Mouse (Mus musculus) ES-E14 (cell line): ENCODE measurements around the gene Fhad1. TPM values are rescaled to one million over a fixed set of nuclear protein-coding genes. Genes with fewer than 3 reads are reported as not detected.

Experiments used
- DNase-seq: peaks from one replicate; pipeline ENCODE4 v3.0.0-alpha.2; 2013; ENCODE audit warnings: low read depth, low spot score
- H3K27ac ChIP-seq: 2 replicates; pipeline ENCODE4 v1.5.1; 2012; ENCODE audit warnings: low read depth, mild to moderate bottlenecking, low read length, moderate library complexity, mixed read lengths; ENCODE audit not compliant: poor library complexity, insufficient read depth, severe bottlenecking
- H3K36me3 ChIP-seq: 2 replicates; pipeline ENCODE4 v1.6.1; 2012; ENCODE audit warnings: mild to moderate bottlenecking, low read length, moderate library complexity, mixed read lengths; ENCODE audit not compliant: control insufficient read depth, poor library complexity, insufficient read depth, severe bottlenecking
- H3K4me1 ChIP-seq, 2 experiments: fragments of 150-350 bp in 1 of 2; sonication (generic) in 1 of 2; 2 replicates each; pipeline ENCODE4 v1.6.1; 2012; ENCODE audit warnings: low read length in 2 of 2, mild to moderate bottlenecking in 1 of 2, mixed read lengths in 1 of 2; ENCODE audit not compliant: control insufficient read depth in 2 of 2, insufficient read depth in 2 of 2, poor library complexity in 1 of 2
- H3K4me3 ChIP-seq, 2 experiments: fragments of 150-350 bp in 1 of 2; sonication (generic) in 1 of 2; 2 replicates each; pipeline ENCODE4 v1.5.1; 2012; ENCODE audit warnings: low read length in 2 of 2, low read depth in 1 of 2, mild to moderate bottlenecking in 1 of 2, mixed read lengths in 1 of 2; ENCODE audit not compliant: insufficient read depth in 1 of 2, poor library complexity in 1 of 2, severe bottlenecking in 1 of 2
- H3K9ac ChIP-seq: 2 replicates; pipeline ENCODE4 v1.6.1; 2012; ENCODE audit warnings: low read depth, mild to moderate bottlenecking, low read length, mixed read lengths; ENCODE audit not compliant: poor library complexity, insufficient read depth, severe bottlenecking
- H3K9me3 ChIP-seq: fragments of 150-350 bp; sonication (generic); 2 replicates; pipeline ENCODE4 v1.6.1; 2012; ENCODE audit warnings: low read depth, mild to moderate bottlenecking, low read length; ENCODE audit not compliant: control insufficient read depth, insufficient read depth
- CHD2 ChIP-seq: IDR thresholded peaks from 2 replicates; pipeline ENCODE4 v1.6.1; 2014; ENCODE audit warnings: mild to moderate bottlenecking, low read depth, low read length, inconsistent platforms
- HCFC1 ChIP-seq: IDR thresholded peaks from 2 replicates; pipeline ENCODE4 v1.6.1; 2012; ENCODE audit warnings: low read length, inconsistent platforms, borderline replicate concordance; ENCODE audit not compliant: insufficient read depth
- MAFK ChIP-seq: IDR thresholded peaks from 2 replicates; pipeline ENCODE4 v1.6.1; 2014; ENCODE audit warnings: mild to moderate bottlenecking, low read depth, low read length, inconsistent platforms; ENCODE audit not compliant: insufficient read depth
- ZC3H11A ChIP-seq: IDR thresholded peaks from 2 replicates; pipeline ENCODE4 v1.6.1; 2012; ENCODE audit warnings: low read depth, mild to moderate bottlenecking, inconsistent platforms, low read length, borderline replicate concordance
- ZNF384 ChIP-seq: IDR thresholded peaks from 2 replicates; pipeline ENCODE4 v1.6.1; 2012; ENCODE audit warnings: low read depth, low read length, inconsistent platforms
- in situ Hi-C, 2 experiments: fragments of 600-800 bp; cut with MboI; formaldehyde crosslinking; loops; one replicate each; pipeline ENCODE4 v1.15.1; 2025; ENCODE audit warnings: low sequenced_read_pairs in 2 of 2, inconsistent platforms in 1 of 2; ENCODE audit not compliant: unreplicated experiment in 2 of 2
- total RNA-seq: library from RNA; depleted of rRNA; stranded (reverse); fragments of 300-350 nt; gene quantifications from 2 replicates; pipeline ENCODE4 v1.2.3, GENCODE M21; 2012

Gene Fhad1
- total RNA-seq, 1 experiment: 0.49 TPM

- in situ Hi-C loops: no loop called here
- no peak overlapping the region; the same call in 1 of the 2 replicates for H3K9ac ChIP-seq
- no peak overlapping the region for H3K4me3 ChIP-seq
- H3K4me1 ChIP-seq: peaks cover 0 to 7% of the 10 kb centered on the region in 2 experiments; a peak in 3 of 4 replicates
- no peak overlapping the region for H3K27ac ChIP-seq
- no peaks in the 10 kb centered on the region for H3K9me3 ChIP-seq
- no peak for TF ChIP-seq MAFK
- no peak for TF ChIP-seq ZC3H11A
- TF ChIP-seq HCFC1: no peak
- TF ChIP-seq ZNF384: no peak
- TF ChIP-seq CHD2: no peak
- no peaks in the 10 kb centered on the region for H3K36me3 ChIP-seq
- no peak for DNase-seq
These were observed 56.1 kb downstream of the Fhad1 start for GRCm38 (mm10) chr4:141958614-141959375.

GRCm38 (mm10) chr4:141958188-141958587 lies 56.7 kb downstream of the Fhad1 start:
- no peak for TF ChIP-seq HCFC1
- no peak for TF ChIP-seq ZNF384
- TF ChIP-seq MAFK: no peak
- TF ChIP-seq ZC3H11A: peak; percentile 63; the same call in 1 of the 2 replicates
- TF ChIP-seq CHD2: no peak
- peak; percentile 80 for DNase-seq
- H3K9me3 ChIP-seq: no peaks in the 10 kb centered on the region
- no peak overlapping the region for H3K9ac ChIP-seq
- no peaks in the 10 kb centered on the region for H3K36me3 ChIP-seq
- H3K4me3 ChIP-seq: no peak overlapping the region
- no peak overlapping the region for H3K27ac ChIP-seq
- H3K4me1 ChIP-seq: peaks cover 0 to 7% of the 10 kb centered on the region in 2 experiments; a peak in 3 of 4 replicates
- in situ Hi-C loops: no loop called here

GRCm38 (mm10) chr4:141957740-141958139 lies 57.1 kb downstream of the Fhad1 start:
- Histone ChIP-seq H3K27ac (no peak overlapping the region), H3K9me3 (no peaks in the 10 kb centered on the region), H3K9ac (no peak overlapping the region), H3K36me3 (no peaks in the 10 kb centered on the region), H3K4me1 (peaks cover 0 to 7% of the 10 kb centered on the region in 2 experiments; a peak in 3 of 4 replicates), H3K4me3 (no peak overlapping the region)
- no peak for TF ChIP-seq ZNF384
- TF ChIP-seq CHD2: no peak
- TF ChIP-seq ZC3H11A: no peak
- TF ChIP-seq HCFC1: no peak
- no peak for TF ChIP-seq MAFK
- DNase-seq: no peak
- in situ Hi-C loops: no loop called here

DNA sequence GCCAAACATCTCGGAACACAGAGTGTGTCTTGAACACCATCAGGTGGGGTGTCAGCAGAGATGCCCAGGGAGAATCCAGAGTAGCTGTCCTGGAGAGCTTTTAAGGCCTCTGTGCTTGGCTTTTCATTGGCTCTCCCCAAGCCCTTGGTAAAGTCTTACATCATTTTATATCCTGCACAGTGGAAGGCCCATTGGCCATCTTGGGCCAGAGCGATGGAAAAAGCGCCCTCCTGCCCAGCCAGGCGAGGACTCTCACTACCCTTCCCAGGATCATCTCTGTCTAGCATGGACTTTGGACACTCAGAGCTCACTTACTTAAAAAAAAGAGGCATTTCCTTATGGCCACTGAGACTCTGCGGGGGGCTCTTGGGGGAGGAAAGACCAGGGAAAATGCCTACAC lies 58.0 kb downstream of the Fhad1 start:
- no peaks in the 10 kb centered on the region for H3K36me3 ChIP-seq
- H3K4me1 ChIP-seq: peaks cover 0 to 7% of the 10 kb centered on the region in 2 experiments; a peak in 3 of 4 replicates
- no peak for DNase-seq
- in situ Hi-C loops: no loop called here
- no peak overlapping the region for H3K9ac ChIP-seq
- H3K9me3 ChIP-seq: no peaks in the 10 kb centered on the region
- H3K4me3 ChIP-seq: no peak overlapping the region
- no peak overlapping the region for H3K27ac ChIP-seq
- TF ChIP-seq CHD2 (no peak), ZNF384 (no peak), ZC3H11A (no peak), HCFC1 (no peak), MAFK (no peak)
